Mouse (Mus musculus) thymus, adult 2 months (tissue): Measurements from ENCODE around the gene Rab44.
A peak's percentile ranks its signal among the peaks of the same experiment; 100 is the strongest.

Experiments used
- CTCF ChIP-seq: fragments of 200-500 bp; IDR thresholded peaks from 2 replicates; pipeline ENCODE4 v1.5.1; 2012; ENCODE audit warnings: mild to moderate bottlenecking, control low read depth, low read length, moderate library complexity, borderline replicate concordance; ENCODE audit not compliant: control insufficient read depth, poor library complexity, insufficient read depth; ENCODE audit errors: extremely low read depth
- POLR2A ChIP-seq: fragments of 200-500 bp; IDR thresholded peaks from 2 replicates; pipeline ENCODE4 v1.6.1; 2012; ENCODE audit warnings: mild to moderate bottlenecking, low read length, control low read depth, moderate library complexity; ENCODE audit not compliant: control insufficient read depth, poor library complexity, insufficient read depth; ENCODE audit errors: extremely low read depth

- TF ChIP-seq POLR2A: peak; percentile 34; the same call in 1 of the 2 replicates
- TF ChIP-seq CTCF: no peak
Measured at GRCm38 (mm10) chr17:29093110-29093952, 20.6 kb upstream of the Rab44 start.
